Mouse (Mus musculus) kidney, adult 8-10 months (tissue): ENCODE results near the gene Castor1.

Experiments
- DNase-seq, 2 experiments: peaks; one replicate each; pipeline ENCODE4 v3.0.0; 2022

Gene Castor1

DNA sequence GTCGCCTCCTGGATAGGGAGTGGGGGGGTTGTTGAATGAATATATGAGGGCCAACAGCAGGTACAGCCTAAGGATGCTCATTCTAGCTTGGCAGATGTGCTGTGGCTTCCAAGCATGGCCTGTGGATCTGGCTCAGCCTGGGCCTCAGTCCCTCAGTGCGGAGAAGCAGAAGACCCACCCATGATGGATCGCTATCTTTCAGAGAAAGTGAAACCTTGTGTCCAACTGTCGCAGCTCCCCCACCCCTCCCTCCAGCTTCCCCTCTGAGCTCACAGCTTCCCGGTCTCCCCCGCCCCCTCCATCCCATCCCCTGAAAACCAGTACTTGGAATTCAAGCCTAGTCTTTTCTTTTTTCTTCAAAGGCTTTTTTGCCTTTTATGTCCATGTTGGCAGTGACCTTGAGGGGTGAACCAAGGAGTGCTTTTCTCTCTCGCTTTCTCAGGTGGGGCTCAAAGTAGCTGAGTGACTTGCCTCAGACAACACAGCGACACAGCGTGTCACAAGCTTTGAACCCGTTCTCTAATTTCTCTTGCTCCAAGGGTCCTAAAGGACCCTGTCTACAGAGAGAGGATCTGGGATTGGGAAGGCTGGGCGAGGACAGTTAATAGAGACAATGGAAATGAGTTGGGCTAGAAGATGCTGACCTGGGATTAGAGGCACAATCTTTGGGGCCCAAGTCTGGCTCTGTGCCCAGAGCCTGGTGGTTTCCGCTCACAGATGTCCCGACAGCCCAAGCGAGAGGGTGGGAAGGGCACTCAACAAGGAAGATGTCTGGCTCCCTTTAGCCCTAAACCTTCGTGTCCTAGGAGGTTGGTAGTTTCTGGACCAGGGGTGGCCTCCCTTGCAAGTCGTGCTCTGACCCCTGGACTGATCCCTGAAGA is 17.9 kb downstream of the Castor1 start, which contains the start of gene Osm:
Gene Osm, plus strand, starts transcription at position 756 of the 881 bp plus-strand sequence.
- no peak for DNase-seq

GRCm38 (mm10) chr11:4236546-4237067 is 18.6 kb downstream of the Castor1 start:
- no peak for DNase-seq

DNA sequence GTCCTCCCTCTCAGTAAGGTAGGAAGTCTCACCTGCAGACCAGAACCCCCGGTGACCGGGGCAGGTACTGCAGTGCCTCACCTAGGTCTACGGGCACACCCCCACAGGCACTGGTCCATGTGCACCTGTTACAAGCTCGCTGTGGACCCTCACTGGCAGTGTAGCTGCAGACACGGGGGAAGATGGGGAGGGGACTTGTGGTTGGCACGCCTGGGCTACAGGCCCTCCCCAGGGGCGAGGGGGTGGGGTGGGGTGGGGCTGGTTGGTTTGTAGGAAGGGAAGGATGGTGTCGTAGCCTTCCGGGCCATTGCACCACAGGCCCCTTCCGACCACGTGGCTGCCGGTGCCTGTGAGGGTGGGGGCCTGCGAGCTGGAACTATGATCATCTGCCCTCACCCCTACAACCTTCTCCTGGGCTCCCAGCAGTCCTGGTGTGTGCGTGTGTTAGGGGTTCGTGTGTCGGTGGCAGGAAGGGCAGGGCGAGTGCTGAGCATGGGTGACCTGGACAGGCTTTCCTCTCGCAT is 19.4 kb downstream of the Castor1 start:
- DNase-seq, result no peak

- no peak for DNase-seq
These were observed 20.1 kb downstream of the Castor1 start for GRCm38 (mm10) chr11:4238167-4238566.

DNA sequence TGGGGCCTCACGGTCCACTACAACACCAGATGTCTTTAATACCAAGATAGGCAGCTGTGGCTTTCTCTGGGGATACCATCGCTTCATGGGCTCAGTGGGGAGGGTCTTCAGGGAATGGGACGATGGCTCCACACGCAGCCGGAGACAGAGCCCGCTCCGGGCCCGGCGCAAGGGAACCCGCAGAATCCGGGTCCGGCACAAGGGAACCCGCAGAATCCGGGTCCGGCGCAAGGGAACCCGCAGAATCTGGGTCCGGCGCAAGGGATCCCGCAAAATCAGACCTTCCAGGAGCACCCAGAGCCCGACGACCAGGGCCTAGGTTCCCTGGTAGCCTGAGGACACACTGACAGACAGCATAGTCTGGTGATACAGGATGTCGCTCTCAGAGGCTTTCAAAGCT is 21.7 kb downstream of the Castor1 start:
- no peak for DNase-seq

DNA sequence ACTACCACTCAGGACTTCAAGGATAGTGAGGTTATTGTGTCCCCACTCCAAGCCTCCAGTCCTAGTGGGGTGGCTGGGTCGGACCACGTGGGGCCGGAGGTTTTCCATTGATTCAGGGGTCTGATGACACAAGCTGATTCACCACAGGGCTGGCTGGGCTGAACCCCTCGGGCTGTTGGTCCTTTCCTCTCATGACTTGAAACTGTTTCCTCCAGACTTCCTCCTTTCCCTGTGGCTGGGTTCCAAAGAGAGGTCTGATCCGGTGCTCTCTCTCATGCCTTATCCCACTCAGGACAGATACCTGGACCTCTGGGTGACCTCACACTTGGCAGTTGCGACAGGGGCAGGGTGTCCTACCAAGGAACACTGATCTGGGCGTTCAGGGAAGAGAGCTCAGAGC is 22.1 kb downstream of the Castor1 start:
- no peak for DNase-seq

- DNase-seq, result no peak
These were observed 23.2 kb downstream of the Castor1 start for GRCm38 (mm10) chr11:4241180-4241579.

DNA sequence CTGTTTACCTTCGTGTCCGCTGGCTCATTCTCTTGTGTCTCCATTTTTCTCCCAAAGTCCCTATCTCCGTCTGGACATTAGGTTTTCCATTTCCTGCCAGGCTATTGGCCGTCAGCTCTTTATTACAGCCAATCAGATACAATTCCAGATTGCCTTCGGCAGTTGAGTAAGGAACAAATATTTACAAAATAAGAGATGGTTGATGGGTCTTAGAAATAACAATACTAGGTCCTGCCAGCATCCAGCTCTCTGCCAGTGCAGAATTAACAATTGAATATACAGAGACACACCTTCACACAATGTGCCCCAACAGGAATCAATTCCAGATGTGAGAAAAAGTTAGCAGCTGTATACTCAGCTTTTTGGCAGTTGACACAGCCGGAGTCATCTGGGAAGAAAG is 28.1 kb downstream of the Castor1 start:
- no peak for DNase-seq

GRCm38 (mm10) chr11:4246623-4247022 is 28.6 kb downstream of the Castor1 start:
- DNase-seq, result no peak

DNA sequence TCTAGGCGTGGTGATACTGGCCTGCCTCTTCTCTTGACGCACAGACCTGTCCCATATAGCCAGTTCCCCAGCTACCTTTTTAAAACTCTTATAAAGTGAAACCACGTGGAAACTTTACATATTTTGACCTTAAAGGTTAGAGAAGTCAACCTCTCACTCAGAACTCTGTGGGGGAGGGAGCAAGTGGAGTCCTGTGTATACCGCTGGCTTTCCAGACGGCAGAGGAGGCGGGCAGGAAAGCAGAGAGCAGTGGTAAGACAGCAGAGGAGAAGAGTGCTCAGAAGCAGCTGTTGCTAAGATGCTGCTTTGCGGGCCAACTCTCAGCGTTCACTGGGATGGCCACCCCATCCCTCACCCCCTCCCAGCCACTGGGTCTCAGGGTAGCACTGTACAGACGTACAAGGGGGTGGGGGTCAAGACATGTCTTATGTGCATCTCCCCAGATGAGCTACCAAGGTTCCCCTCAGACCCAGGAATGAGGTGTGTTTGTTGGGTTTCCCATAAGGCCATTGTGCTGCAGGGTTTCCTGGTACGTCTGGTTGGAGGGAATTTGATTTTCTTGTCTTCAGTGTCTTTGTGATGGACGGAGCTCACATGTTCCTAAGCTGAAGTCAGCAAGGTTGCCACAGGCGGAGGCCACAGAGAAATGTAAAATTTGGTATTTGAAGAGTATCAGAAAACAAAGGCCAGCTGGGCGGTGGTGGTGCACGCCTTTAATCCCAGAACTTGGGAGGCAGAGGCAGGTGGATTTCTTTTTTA is 29.4 kb downstream of the Castor1 start:
- no peak for DNase-seq

- DNase-seq, result no peak
These were observed 31.1 kb downstream of the Castor1 start for GRCm38 (mm10) chr11:4249151-4249550.

DNA sequence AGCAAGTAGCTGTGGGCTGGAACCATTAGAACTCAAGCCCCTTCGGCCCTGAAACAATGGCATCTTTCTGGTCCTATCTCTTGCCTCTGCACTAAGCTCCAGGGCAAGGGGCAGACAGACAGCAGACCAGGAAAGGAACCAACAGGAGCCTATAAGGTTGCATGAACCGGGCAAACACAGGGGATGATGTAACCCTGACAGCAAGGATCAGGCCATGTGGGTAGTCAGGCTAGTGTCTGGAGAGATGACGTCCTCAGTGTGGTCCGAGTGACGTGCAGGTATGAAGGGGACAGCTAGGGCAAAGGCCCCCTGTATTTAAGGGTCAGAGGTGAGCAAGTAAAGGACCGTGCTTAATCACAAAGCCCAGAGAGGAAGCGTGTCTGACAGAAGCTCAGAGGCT is 32.3 kb downstream of the Castor1 start:
- no peak for DNase-seq

- DNase-seq, result no peak
These were observed 33.4 kb downstream of the Castor1 start for GRCm38 (mm10) chr11:4251376-4251775.

- no peak for DNase-seq
These were observed 34.9 kb downstream of the Castor1 start for GRCm38 (mm10) chr11:4252886-4253285.

DNA sequence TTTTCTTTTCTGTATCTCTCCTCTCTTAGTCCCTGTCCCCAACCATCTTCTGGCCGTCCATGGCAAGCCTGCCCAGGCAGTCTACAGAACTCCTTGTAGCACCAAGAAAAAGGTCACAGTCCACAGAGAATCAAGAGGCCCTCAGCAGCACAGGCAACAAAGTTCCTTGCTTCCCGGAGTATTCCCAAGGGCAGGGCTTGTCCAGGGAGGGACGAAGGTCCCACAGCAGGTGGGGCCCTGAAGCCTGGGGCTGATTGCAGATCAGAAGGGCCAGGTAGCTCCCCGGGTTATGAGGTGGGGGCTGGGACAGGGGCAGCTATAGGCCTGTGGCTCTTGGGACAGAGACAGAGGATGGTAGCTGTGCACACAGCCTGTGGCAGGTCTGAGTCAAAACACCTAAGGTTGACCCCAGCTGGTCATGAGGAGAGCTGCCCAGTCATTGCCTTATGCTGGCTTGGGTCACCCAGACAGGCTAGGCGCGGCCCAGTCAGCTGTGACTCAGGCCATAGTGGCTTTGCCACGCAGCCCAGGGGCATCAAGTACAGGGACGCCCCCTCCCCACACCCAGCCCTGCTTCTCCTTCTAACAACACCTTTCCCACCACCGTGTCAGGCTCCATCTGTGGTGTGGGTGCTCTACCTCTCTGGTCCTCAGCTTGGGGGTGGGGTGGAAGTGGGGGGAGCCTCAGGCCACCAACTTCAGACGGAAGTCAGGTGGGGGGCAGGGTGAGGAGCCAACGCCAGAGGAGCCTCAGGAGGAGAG is 39.0 kb downstream of the Castor1 start, which contains the start of gene Lif:
Gene Lif, plus strand, starts transcription at position 712 of the 762 bp plus-strand sequence.
- peak in 1 of 2 experiments; percentile 37 for DNase-seq

- DNase-seq, result peak; percentile 80 to 84
These were observed 39.7 kb downstream of the Castor1 start for GRCm38 (mm10) chr11:4257756-4258155.

DNA sequence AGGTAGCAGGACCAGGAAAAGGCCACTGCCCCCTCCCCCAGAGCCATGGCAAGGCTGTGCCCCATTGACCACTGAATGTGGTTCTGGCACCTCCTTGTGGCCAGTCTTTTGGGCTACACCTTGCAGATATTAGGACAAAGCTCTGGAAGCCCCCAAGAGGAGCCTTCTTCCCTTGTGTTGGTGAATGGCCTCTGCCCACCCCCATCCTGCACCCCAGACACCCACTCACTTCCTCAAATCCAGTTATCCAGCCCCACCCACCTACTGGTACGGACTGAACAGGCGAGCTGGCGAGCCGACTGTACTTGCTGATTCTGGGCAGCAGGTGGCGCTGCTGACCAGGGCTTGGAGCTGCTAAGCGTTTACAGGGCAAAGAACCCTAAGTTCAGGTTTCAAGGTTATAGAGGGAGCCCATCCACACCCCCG is 40.6 kb downstream of the Castor1 start:
- DNase-seq, result peak; percentile 71 to 85

GRCm38 (mm10) chr11:4260463-4261187 is 42.6 kb downstream of the Castor1 start:
- DNase-seq, result peak; percentile 48 to 50

DNA sequence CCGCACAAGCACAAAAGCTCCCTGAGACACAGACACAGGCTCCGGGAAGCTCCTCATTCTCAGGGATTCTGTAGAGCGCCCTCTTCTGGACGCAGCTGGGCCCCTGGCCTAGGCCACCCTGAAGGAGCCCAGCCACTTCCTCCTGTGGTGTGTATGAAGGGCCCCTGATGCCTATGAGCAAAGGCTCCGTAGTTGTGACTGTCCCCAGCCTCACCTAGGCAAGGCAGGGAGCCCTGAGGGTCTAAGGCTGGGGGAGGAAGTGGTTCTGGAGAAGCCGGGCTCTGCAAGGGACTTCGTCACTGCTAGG is 43.1 kb downstream of the Castor1 start:
- peak; percentile 35 to 62 for DNase-seq

DNA sequence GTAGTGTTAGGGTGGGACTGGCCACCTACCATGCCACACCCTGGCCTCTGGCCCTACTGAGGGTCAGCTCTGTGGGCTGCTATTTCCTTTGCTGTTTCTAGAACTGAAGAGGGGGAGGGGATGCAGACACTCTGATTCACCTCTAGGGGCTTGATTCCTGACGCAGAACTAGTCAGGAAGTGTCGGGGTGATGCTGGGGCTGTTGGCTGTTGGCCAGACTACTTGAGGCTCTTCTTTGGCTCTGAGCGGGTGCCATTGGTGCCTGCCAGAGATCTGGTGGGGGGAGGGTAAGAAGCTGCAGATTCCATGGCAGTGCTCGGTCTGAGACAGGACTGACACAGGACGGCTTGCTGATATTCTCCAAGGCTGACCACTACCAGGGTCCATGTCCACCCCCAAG is 43.9 kb downstream of the Castor1 start:
- no peak for DNase-seq

GRCm38 (mm10) chr11:4262847-4263246 is 44.8 kb downstream of the Castor1 start:
- no peak for DNase-seq

DNA sequence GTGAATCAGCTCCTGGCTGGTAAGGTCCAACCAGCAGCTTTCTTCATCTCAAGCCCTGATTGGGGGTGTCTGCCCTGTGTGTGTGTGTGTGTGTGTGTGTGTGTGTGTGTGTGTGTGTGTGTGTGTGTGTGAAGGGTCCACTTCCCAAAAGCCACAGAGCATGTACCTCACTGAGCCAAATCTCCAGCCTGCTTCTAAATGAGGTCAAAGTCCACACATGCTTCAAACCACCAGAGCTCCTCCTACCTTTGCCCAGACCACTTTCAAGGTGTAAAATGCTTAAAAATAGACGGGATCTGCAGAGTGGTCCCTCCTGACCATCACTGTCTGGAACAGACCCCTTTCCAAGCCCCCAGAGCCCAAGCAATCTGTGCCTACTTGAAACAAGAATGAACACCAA is 45.3 kb downstream of the Castor1 start:
- peak; percentile 36 to 66 for DNase-seq
